Mouse (Mus musculus) limb, embryonic 14.5 days (tissue): Measurements from ENCODE around the gene 1700067K01Rik. TPM values are rescaled to one million over a fixed set of nuclear protein-coding genes. Genes with fewer than 3 reads are reported as not detected.

Experiments used
- ATAC-seq: fragments of 200-750 bp; cut with Nextera tagmentation; 2 replicates; pipeline ENCODE4 v1.8.0; 2017; ENCODE audit warnings: low read depth, moderate number of reproducible peaks, moderate TSS enrichment; ENCODE audit not compliant: low FRiP score
- DNase-seq: peaks from one replicate; pipeline ENCODE4 v3.0.0-alpha.2; 2015; ENCODE audit warnings: low spot score
- H3K27ac ChIP-seq: fragments of 300-500 bp; sonication (generic); replicated peaks from 2 replicates; pipeline ENCODE4 v1.5.1; 2014; ENCODE audit warnings: low read depth, mild to moderate bottlenecking, low read length, moderate library complexity, mixed read lengths
- H3K27me3 ChIP-seq: fragments of 300-500 bp; sonication (generic); 2 replicates; pipeline ENCODE4 v1.6.1; 2014; ENCODE audit warnings: low read length, mixed read lengths; ENCODE audit not compliant: control insufficient read depth, insufficient read depth
- H3K36me3 ChIP-seq: fragments of 300-500 bp; sonication (generic); 2 replicates; pipeline ENCODE4 v1.6.1; 2014; ENCODE audit warnings: mild to moderate bottlenecking, low read length, moderate library complexity, mixed read lengths; ENCODE audit not compliant: control insufficient read depth, insufficient read depth
- H3K4me1 ChIP-seq: fragments of 300-500 bp; sonication (generic); 2 replicates; pipeline ENCODE4 v1.6.1; 2014; ENCODE audit warnings: antibody characterized with exemption, low read length, mixed read lengths; ENCODE audit not compliant: control insufficient read depth, insufficient read depth
- H3K4me2 ChIP-seq: fragments of 300-500 bp; sonication (generic); replicated peaks from 2 replicates; pipeline ENCODE4 v1.6.1; 2014; ENCODE audit warnings: low read depth, mild to moderate bottlenecking, low read length, moderate library complexity; ENCODE audit not compliant: severe bottlenecking
- H3K4me3 ChIP-seq: fragments of 300-500 bp; sonication (generic); replicated peaks from 2 replicates; pipeline ENCODE4 v1.5.1; 2014; ENCODE audit warnings: low read length
- H3K9ac ChIP-seq: fragments of 300-500 bp; sonication (generic); 2 replicates; pipeline ENCODE4 v1.6.1; 2014; ENCODE audit warnings: mild to moderate bottlenecking, low read depth, low read length, moderate library complexity; ENCODE audit not compliant: severe bottlenecking
- H3K9me3 ChIP-seq: fragments of 300-500 bp; sonication (generic); 2 replicates; pipeline ENCODE4 v1.6.1; 2016; ENCODE audit warnings: low read length; ENCODE audit not compliant: control insufficient read depth
- POLR2A ChIP-seq: fragments of 200-500 bp; IDR thresholded peaks from 2 replicates; pipeline ENCODE4 v1.8.0; 2012; ENCODE audit warnings: inconsistent platforms, mild to moderate bottlenecking, moderate library complexity, borderline replicate concordance; ENCODE audit not compliant: insufficient read depth, insufficient read length; ENCODE audit errors: extremely low read depth
- WGBS: fragments of 180-500 bp; shearing (Covaris S2); extraction: QIAGEN DNeasy Blood & Tissue Kit; methylation state at CpG from one replicate; pipeline ENCODE4 v1.1.7; 2014; 5-methylcytosine and 5-hydroxymethylcytosine counted together
- polyA plus RNA-seq, 2 experiments: library from polyadenylated mRNA; depleted of rRNA in 1 of 2; stranded (reverse) in 1 of 2; unstranded in 1 of 2; fragments of >200 nt; fragmentation: Nextera tagmentation in 1 of 2; extraction: Ambion mirVana in 1 of 2; gene quantifications; 2 replicates each; pipeline versions ENCODE4 v1.2.1 to v1.2.3; 2012 to 2014

The 1700067K01Rik gene
- polyA plus RNA-seq, 2 experiments, result 0.72 to 2.3 TPM

DNA sequence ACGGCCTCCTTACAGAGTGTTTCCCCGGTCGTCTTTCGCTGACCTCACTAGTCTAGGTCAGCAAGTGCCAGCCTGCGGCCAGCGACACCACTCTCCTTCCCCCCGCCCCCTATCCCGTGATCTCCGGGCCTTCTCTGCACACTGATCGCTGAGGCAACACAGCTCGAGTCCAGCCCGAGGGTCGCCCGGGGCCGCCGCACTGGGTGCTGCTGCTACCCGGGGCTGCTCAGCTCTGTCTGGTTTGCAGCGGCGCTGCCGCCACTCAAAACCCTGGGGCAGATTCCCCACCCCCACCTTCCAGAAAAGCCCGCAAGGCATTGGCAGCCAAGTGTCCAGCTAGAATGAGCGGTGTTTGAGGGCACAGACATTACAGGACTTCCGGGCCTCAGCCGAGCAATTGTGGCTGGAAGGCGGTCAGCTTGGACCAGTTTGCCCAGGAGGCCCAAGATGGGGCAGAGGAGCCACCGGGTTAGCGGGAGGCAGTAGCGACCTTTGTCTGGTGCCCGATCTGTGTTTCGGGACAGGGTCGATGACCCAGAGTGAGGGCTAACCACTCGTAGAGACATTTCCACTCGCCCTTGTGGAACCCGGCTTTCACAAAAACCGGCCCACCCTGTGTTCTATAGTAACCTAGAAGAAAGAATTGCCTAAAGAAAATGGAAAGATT lies 11.3 kb downstream of the 1700067K01Rik start:
- ATAC-seq (no peak), DNase-seq (no peak)
- WGBS, result 7% methylated on average over 35 of the region's 35 CpGs
- H3K27ac ChIP-seq, result no peak overlapping the region
- H3K36me3 ChIP-seq, result no peaks in the 10 kb centered on the region
- H3K27me3 ChIP-seq, result peaks cover 40% of the 10 kb centered on the region
- peaks cover 23% of the 10 kb centered on the region for H3K4me1 ChIP-seq
- no peak overlapping the region for H3K9ac ChIP-seq
- H3K9me3 ChIP-seq, result no peaks in the 10 kb centered on the region
- peak overlapping the region; percentile 95 for H3K4me2 ChIP-seq
- no peak for TF ChIP-seq POLR2A
- H3K4me3 ChIP-seq, result peak overlapping the region; percentile 57

DNA sequence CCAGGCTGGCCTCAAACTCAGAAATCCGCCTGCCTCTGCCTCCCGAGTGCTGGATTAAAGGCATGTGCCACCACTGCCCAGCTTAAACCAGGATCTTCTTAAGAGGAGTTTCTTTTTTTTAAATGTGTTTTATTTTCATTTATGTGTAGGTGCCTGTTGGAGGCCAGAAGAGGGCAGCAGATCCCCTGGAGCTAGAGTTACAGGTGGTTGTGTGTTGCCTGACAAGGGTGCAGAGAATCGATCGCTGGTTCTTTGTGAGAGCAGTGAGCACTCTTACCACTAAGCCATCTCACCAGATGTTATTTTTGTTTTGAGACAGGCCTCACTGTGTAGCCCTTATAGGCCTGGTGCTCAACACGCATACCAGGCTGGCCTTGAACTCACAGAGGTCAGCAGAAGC lies 14.5 kb downstream of the 1700067K01Rik start:
- Histone ChIP-seq H3K9me3 (no peaks in the 10 kb centered on the region), H3K4me2 (no peak overlapping the region), H3K27ac (no peak overlapping the region), H3K27me3 (peaks cover 36% of the 10 kb centered on the region), H3K4me3 (no peak overlapping the region), H3K9ac (no peak overlapping the region), H3K36me3 (no peaks in the 10 kb centered on the region), H3K4me1 (peaks cover 15% of the 10 kb centered on the region)
- DNase-seq (no peak), ATAC-seq (no peak)
- 93% methylated on average over 5 of the region's 5 CpGs for WGBS
- no peak for TF ChIP-seq POLR2A

GRCm38 (mm10) chr8:84019738-84020137 lies 18.4 kb downstream of the 1700067K01Rik start:
- no peak overlapping the region for H3K4me3 ChIP-seq
- no peak overlapping the region for H3K4me2 ChIP-seq
- H3K9me3 ChIP-seq, result no peaks in the 10 kb centered on the region
- no peak overlapping the region for H3K9ac ChIP-seq
- DNase-seq, result no peak
- H3K4me1 ChIP-seq, result no peaks in the 10 kb centered on the region
- no peaks in the 10 kb centered on the region for H3K36me3 ChIP-seq
- peaks cover 17% of the 10 kb centered on the region; the same call in 1 of the 2 replicates for H3K27me3 ChIP-seq
- 75% methylated on average over 9 of the region's 9 CpGs for WGBS
- H3K27ac ChIP-seq, result no peak overlapping the region
- TF ChIP-seq POLR2A, result no peak
- ATAC-seq, result no peak

- Histone ChIP-seq H3K4me1 (no peaks in the 10 kb centered on the region), H3K36me3 (no peaks in the 10 kb centered on the region), H3K9me3 (no peaks in the 10 kb centered on the region), H3K27ac (no peak within 1 kb of the TSS), H3K4me3 (no peak within 1 kb of the TSS), H3K27me3 (peaks cover 21% of the 10 kb centered on the region; the same call in 1 of the 2 replicates), H3K4me2 (no peak within 1 kb of the TSS), H3K9ac (no peak within 1 kb of the TSS)
- 7% methylated on average over 16 of the region's 18 CpGs for WGBS
- no peak for TF ChIP-seq POLR2A
- ATAC-seq (no peak), DNase-seq (no peak)
Observed at GRCm38 (mm10) chr8:84021096-84021495, 19.8 kb downstream of the 1700067K01Rik start, which contains the start of gene Palm3. Gene Palm3, plus strand, starts transcription at chr8:84021471.

DNA sequence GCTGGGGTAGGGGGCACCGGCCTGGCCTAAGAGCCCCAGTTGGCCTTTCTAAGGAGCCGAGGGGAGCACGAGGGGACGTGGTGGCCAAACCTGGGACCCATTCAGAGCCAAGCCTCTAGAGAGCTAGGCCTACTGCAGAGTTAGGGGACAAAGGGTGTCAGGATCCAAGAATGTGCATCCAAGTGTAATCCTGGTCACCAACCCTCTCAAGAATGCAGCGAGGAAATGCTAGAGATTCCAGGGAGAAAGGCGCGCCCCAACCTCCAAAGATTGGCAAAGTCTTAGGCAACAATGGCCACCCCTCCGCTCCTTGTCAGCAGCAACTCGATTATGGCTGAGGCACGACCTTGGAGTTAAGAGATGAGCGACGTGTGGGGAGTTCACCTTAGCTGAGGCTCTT lies 20.3 kb downstream of the 1700067K01Rik start:
- TF ChIP-seq POLR2A, result no peak
- no peaks in the 10 kb centered on the region for H3K36me3 ChIP-seq
- no peak overlapping the region for H3K9ac ChIP-seq
- DNase-seq (no peak), ATAC-seq (no peak)
- H3K27me3 ChIP-seq, result peaks cover 26% of the 10 kb centered on the region; the same call in 1 of the 2 replicates
- H3K9me3 ChIP-seq, result no peaks in the 10 kb centered on the region
- H3K4me3 ChIP-seq, result no peak overlapping the region
- WGBS, result 47% methylated on average over 12 of the region's 12 CpGs
- H3K27ac ChIP-seq, result no peak overlapping the region
- H3K4me1 ChIP-seq, result peaks cover 2% of the 10 kb centered on the region; the same call in 1 of the 2 replicates
- no peak overlapping the region for H3K4me2 ChIP-seq

- Histone ChIP-seq H3K27me3 (peaks cover 34% of the 10 kb centered on the region), H3K36me3 (no peaks in the 10 kb centered on the region), H3K4me3 (no peak overlapping the region), H3K4me2 (no peak overlapping the region), H3K27ac (no peak overlapping the region), H3K9me3 (no peaks in the 10 kb centered on the region), H3K9ac (no peak overlapping the region), H3K4me1 (peaks cover 2% of the 10 kb centered on the region; the same call in 1 of the 2 replicates)
- WGBS, result 21% methylated on average over 5 of the region's 5 CpGs
- ATAC-seq, result no peak
- DNase-seq, result no peak
- no peak for TF ChIP-seq POLR2A
Observed at GRCm38 (mm10) chr8:84023085-84023484, 21.8 kb downstream of the 1700067K01Rik start.
